Mouse (Mus musculus): ENCODE results near the gene Foxp4. TPM values are rescaled to one million over a fixed set of nuclear protein-coding genes. Genes with fewer than 3 reads are reported as not detected.
A peak's percentile ranks its signal among the peaks of the same experiment; 100 is the strongest.

The Foxp4 gene
- polyA plus RNA-seq, 1 experiment from 2014 or later, result 27.2 TPM

DNA sequence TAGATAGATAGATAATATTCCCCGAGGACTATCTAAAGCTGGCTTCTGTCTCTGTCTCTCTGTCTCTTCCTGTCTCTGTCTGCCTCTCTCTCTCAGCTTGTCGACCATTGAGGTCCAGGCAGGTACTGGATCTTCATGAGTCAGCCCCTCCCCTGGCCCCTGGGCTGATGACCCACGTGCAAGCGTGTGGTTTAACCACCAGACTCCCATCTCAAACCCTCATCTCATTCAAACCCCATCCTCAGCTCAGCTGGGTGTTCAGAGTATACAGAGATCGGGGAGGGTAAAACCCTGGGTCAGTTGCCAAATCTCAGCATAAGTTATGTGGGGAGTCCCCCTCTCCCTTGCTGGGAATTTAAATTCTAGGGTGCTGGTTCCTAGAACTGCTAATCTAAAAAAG lies 24.3 kb upstream of the Foxp4 start:
- Histone ChIP-seq H3K27me3 (ENCODE audit: low read depth, poor library complexity, severe bottlenecking) (peaks cover 80% of the 10 kb centered on the region), H3K9me3 (replicated peaks) (no peaks in the 10 kb centered on the region), H3K27ac (no peak overlapping the region), H3K4me1 (peaks cover 38% of the 10 kb centered on the region), H3K4me3 (no peak overlapping the region), H3K36me3 (no peaks in the 10 kb centered on the region)
- 85% methylated on average over 5 of the region's 5 CpGs for WGBS
- no peak for DNase-seq (ENCODE audit: low spot score)

- WGBS, result 3% methylated on average over 14 of the region's 14 CpGs
- no peaks in the 10 kb centered on the region for H3K36me3 ChIP-seq
- peaks cover 46% of the 10 kb centered on the region for H3K4me1 ChIP-seq
- H3K27me3 ChIP-seq (ENCODE audit: low read depth, poor library complexity, severe bottlenecking), result peaks cover 62% of the 10 kb centered on the region
- H3K9me3 ChIP-seq (replicated peaks), result no peaks in the 10 kb centered on the region
- DNase-seq (ENCODE audit: low spot score), result peak; percentile 69
- peak overlapping the region; percentile 73 for H3K27ac ChIP-seq
- H3K4me3 ChIP-seq, result peak overlapping the region; percentile 40
These were observed 22.5 kb upstream of the Foxp4 start for GRCm38 (mm10) chr17:47946921-47947420.

- H3K9me3 ChIP-seq (replicated peaks), result no peaks in the 10 kb centered on the region
- no peak overlapping the region for H3K4me3 ChIP-seq
- H3K27me3 ChIP-seq (ENCODE audit: low read depth, poor library complexity, severe bottlenecking), result peaks cover 63% of the 10 kb centered on the region
- DNase-seq (ENCODE audit: low spot score), result no peak
- WGBS, result 76% methylated on average over 3 of the region's 3 CpGs
- peaks cover 51% of the 10 kb centered on the region for H3K4me1 ChIP-seq
- H3K27ac ChIP-seq, result no peak overlapping the region
- H3K36me3 ChIP-seq, result no peaks in the 10 kb centered on the region
These were observed 21.7 kb upstream of the Foxp4 start for GRCm38 (mm10) chr17:47946111-47946510.

DNA sequence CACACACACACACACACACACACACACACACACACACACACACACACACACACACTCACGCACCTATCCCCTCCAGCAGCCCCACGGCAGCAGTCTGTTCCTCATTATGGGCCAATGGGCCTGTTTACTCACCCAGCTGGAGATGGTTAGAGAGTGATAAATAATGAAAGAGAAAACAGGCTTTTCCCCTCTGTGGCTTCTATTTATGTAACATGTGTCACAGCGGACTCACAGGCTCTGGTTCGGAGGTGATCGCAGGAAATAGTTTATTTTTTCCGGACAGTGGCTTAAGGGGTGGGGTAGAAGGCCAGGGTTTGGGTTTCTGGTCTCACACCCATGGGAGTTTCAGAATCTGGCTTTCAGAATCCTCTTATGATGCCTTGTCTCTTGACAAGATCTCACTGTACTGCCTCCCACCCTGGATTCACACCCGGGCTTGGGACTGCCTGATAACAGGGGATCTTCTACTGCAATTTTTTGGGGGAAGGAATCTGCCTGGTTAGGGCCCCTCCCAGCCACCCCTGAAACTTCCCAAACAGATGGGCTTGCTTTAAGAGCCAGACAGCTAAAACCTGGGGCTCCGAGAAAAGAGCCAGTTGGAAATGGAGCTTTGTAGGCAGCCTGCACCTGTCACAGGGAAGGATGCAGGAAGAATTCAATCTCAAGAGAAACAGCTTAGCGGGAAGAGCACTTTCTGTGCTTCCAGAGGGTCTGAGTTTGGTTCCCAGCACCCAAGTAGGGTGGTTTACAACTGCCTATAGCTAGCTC lies 18.8 kb upstream of the Foxp4 start:
- H3K4me3 ChIP-seq, result no peak overlapping the region
- H3K4me1 ChIP-seq, result peaks cover 60% of the 10 kb centered on the region
- H3K36me3 ChIP-seq, result no peaks in the 10 kb centered on the region
- 19% methylated on average over 9 of the region's 9 CpGs for WGBS
- peak; percentile 83 for DNase-seq (ENCODE audit: low spot score)
- peaks cover 63% of the 10 kb centered on the region for H3K27me3 ChIP-seq (ENCODE audit: low read depth, poor library complexity, severe bottlenecking)
- peak overlapping the region; percentile 69; the same call in 1 of the 2 replicates for H3K27ac ChIP-seq
- H3K9me3 ChIP-seq (replicated peaks), result no peaks in the 10 kb centered on the region

- Histone ChIP-seq H3K36me3 (no peaks in the 10 kb centered on the region), H3K9me3 (replicated peaks) (no peaks in the 10 kb centered on the region), H3K4me3 (no peak overlapping the region), H3K27ac (no peak overlapping the region; the same call in 1 of the 2 replicates), H3K27me3 (ENCODE audit: low read depth, poor library complexity, severe bottlenecking) (peaks cover 56% of the 10 kb centered on the region), H3K4me1 (peaks cover 58% of the 10 kb centered on the region)
- no peak for DNase-seq (ENCODE audit: low spot score)
- 87% methylated on average over 4 of the region's 4 CpGs for WGBS
These were observed 17.6 kb upstream of the Foxp4 start for GRCm38 (mm10) chr17:47942008-47942407.

DNA sequence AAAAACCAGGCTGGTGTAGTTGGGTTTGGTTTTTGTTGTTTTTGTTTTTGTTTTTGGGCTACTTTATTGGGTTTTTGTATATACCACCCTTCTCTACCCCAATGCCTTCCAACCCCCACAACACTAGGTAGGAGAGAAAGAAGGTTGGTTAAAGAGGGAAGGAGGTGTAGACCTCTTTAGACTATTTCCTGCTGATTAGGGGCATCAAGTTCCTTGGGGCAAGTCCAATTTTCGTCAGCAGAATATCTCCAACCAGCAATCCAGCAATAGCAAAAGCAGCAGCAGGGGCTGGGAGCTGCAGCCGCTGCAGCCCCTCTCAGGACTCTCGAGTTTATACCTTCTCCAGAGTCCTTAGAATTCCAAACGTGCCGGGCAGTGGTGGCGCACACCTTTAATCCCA lies 14.4 kb upstream of the Foxp4 start:
- 74% methylated on average over 6 of the region's 6 CpGs for WGBS
- no peak overlapping the region for H3K27ac ChIP-seq
- no peak overlapping the region for H3K4me3 ChIP-seq
- DNase-seq (ENCODE audit: low spot score), result no peak
- H3K27me3 ChIP-seq (ENCODE audit: low read depth, poor library complexity, severe bottlenecking), result peaks cover 32% of the 10 kb centered on the region
- H3K36me3 ChIP-seq, result no peaks in the 10 kb centered on the region
- peaks cover 44% of the 10 kb centered on the region for H3K4me1 ChIP-seq
- H3K9me3 ChIP-seq (replicated peaks), result no peaks in the 10 kb centered on the region

DNA sequence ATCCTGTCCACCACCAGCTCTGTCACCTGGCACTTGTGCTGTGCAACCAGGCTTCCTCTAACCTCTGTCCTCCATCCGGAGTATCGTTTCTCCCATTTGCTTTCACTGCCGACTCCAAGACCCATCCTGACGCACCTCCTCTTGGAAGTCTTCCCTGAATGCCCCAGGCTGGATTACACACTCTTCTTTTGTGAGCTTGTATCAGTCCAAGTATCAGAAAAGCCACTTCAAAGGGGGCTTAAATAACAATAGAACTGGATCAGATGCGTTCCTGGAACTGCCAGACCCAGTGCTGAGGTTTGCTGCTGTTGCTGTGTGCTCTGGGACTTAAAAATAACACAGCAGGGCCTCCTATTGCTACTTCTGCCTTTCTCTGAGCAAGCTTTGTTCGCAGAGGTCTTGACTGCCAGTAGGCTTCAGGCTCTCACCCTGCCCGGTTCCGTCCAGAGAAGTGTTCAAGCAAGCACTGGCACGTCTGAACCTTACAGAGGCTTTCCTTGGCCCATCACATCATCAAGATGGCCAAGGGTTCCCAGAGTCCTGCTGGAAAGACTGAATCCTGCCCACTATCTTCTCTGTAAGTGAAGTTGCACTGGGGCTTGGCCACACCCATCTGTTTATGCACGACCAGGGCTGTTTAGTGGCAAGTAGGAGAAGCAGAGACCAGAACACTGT lies 13.6 kb upstream of the Foxp4 start:
- DNase-seq (ENCODE audit: low spot score), result no peak
- Histone ChIP-seq H3K36me3 (no peaks in the 10 kb centered on the region), H3K4me1 (peaks cover 36% of the 10 kb centered on the region), H3K27ac (peak overlapping the region; percentile 22; the same call in 1 of the 2 replicates), H3K4me3 (no peak overlapping the region), H3K27me3 (ENCODE audit: low read depth, poor library complexity, severe bottlenecking) (peaks cover 32% of the 10 kb centered on the region), H3K9me3 (replicated peaks) (no peaks in the 10 kb centered on the region)
- WGBS, result 65% methylated on average over 10 of the region's 10 CpGs

DNA sequence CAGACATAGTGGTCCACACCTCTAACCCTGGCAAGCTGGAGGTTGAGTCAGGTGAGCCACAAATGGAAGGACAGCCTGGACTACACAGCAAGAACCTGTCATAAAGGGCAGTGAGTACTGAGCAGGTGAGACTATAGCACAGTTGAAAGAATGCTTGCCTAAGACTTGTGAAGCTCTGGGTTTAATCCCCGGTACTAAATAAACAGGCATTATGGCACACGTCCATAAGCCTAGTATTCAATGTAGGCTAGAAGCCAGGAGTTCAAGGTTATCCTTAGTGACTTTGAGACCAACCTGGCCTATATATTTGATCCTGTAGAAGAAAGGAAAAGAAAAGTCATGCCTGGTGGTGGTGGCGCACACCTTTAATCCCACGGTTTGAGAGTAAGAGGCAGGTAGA lies 12.1 kb upstream of the Foxp4 start:
- H3K36me3 ChIP-seq, result no peaks in the 10 kb centered on the region
- peaks cover 22% of the 10 kb centered on the region for H3K4me1 ChIP-seq
- H3K4me3 ChIP-seq, result no peak overlapping the region
- H3K9me3 ChIP-seq (replicated peaks), result no peaks in the 10 kb centered on the region
- no peak overlapping the region for H3K27ac ChIP-seq
- peaks cover 33% of the 10 kb centered on the region for H3K27me3 ChIP-seq (ENCODE audit: low read depth, poor library complexity, severe bottlenecking)
- 92% methylated on average over 4 of the region's 4 CpGs for WGBS
- no peak for DNase-seq (ENCODE audit: low spot score)

- 92% methylated on average over 4 of the region's 4 CpGs for WGBS
- no peaks in the 10 kb centered on the region for H3K9me3 ChIP-seq (replicated peaks)
These were observed 5.0 kb upstream of the Foxp4 start for GRCm38 (mm10) chr17:47929431-47929830.

GRCm38 (mm10) chr17:47925988-47926387 lies 1.5 kb upstream of the Foxp4 start:
- Histone ChIP-seq H3K9me3 (replicated peaks) (no peaks in the 10 kb centered on the region), H3K27me3 (ENCODE audit: low read depth, poor library complexity, severe bottlenecking) (peaks cover 24% of the 10 kb centered on the region), H3K4me1 (peaks cover 70% of the 10 kb centered on the region), H3K36me3 (0 out of 2 replicates have a peak, but pooled peaks cover 6% of the 10 kb centered on the region), H3K4me3 (peak overlapping the region; percentile 95), H3K27ac (peak overlapping the region; percentile 99)
- no peak for DNase-seq (ENCODE audit: low spot score)
- WGBS, result 21% methylated on average over 10 of the region's 10 CpGs

More at GRCm38 (mm10) chr17:47929431-47929830, 5.0 kb upstream of the Foxp4 start:
- Histone ChIP-seq H3K27ac (no peak overlapping the region), H3K27me3 (ENCODE audit: low read depth, poor library complexity, severe bottlenecking) (peaks cover 10% of the 10 kb centered on the region; the same call in 1 of the 2 replicates), H3K4me1 (peaks cover 36% of the 10 kb centered on the region), H3K4me3 (no peak overlapping the region), H3K36me3 (no peaks in the 10 kb centered on the region)
- DNase-seq (ENCODE audit: low spot score), result no peak

DNA sequence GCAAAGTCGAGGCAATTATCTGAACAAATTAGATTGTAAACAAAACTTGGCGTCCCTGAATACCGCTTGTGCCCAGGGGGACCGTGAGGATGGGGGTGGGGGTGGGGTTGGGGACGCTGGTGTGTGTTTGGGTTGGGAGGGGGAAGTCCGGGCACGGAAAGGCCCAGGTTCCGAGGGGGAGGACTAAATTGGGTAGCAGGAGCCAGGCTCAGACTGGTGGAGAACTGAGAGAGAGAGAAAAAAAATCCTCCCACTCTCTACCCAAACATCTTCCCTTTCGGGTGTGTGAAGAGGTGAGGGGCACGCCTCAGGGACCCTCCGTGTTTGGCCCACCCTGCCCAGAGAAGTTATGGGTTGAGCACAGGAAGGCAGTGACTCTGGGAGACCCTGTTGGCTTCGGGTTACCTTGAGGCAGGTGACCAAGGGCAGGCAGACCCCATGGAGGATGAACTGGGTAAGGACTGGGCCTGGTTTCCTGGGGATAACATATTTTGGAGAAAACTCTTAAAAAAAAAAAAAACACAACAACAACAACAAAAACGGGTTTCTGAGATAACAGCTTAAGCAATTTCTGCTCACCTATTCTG lies 988 bp upstream of the Foxp4 start:
- Histone ChIP-seq H3K9me3 (replicated peaks) (no peaks in the 10 kb centered on the region), H3K27ac (peak overlapping the region; percentile 99), H3K36me3 (peaks cover 12% of the 10 kb centered on the region; the same call in 1 of the 2 replicates), H3K4me1 (peaks cover 70% of the 10 kb centered on the region), H3K27me3 (ENCODE audit: low read depth, poor library complexity, severe bottlenecking) (peaks cover 27% of the 10 kb centered on the region), H3K4me3 (peak overlapping the region; percentile 95)
- DNase-seq (ENCODE audit: low spot score), result no peak
- under 1% methylated on average over 13 of the region's 13 CpGs for WGBS

GRCm38 (mm10) chr17:47923678-47924382 lies 615 bp downstream of the Foxp4 start:
- Histone ChIP-seq H3K4me1 (peaks cover 73% of the 10 kb centered on the region), H3K9me3 (replicated peaks) (no peaks in the 10 kb centered on the region), H3K36me3 (peaks cover 28% of the 10 kb centered on the region), H3K27me3 (ENCODE audit: low read depth, poor library complexity, severe bottlenecking) (peaks cover 43% of the 10 kb centered on the region), H3K4me3 (peak overlapping the region; percentile 95), H3K27ac (peak overlapping the region; percentile 99)
- under 1% methylated on average over 65 of the region's 65 CpGs for WGBS
- peak; percentile 80 for DNase-seq (ENCODE audit: low spot score)

All from limb, embryonic 10.5 days (tissue).